Mouse (Mus musculus) mouse trophoblast stem cell (cell line): ENCODE results near the gene Ccm2.

Experiments used
- in situ Hi-C, 2 experiments: fragments of 300-500 bp; cut with MseI, MboI; formaldehyde crosslinking; loops; 2 replicates in 1 of 2; 3 replicates in 1 of 2; pipeline ENCODE4 v1.15.1; 2025

Ccm2 gene

GRCm38 (mm10) chr11:6602662-6603061 lies 56.0 kb downstream of the Ccm2 start:
- in situ Hi-C loops = no loop called here

- in situ Hi-C loops = no loop called here
Observed at GRCm38 (mm10) chr11:6603224-6603623, 56.5 kb downstream of the Ccm2 start.

- in situ Hi-C loops = no loop called here
Observed at GRCm38 (mm10) chr11:6603887-6604603, 57.4 kb downstream of the Ccm2 start.

DNA sequence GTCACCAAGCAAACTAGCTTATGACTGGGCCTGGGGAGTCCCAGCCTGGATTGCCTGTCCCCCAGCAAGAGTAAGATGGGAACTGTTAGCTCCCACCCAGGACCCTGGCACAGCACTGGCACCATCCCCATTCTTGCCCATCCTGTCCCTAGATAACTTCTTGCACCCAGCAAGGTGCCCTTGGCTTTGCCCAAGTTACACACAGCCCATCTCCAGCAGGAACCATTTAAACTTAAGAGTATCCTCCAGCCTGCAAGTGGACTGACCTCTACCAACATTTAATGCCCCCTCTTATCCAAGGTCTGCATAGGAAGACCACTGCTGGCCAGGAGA lies 57.9 kb downstream of the Ccm2 start:
- in situ Hi-C loops = no loop called here

GRCm38 (mm10) chr11:6605021-6605481 lies 58.4 kb downstream of the Ccm2 start:
- in situ Hi-C loops = no loop called here

DNA sequence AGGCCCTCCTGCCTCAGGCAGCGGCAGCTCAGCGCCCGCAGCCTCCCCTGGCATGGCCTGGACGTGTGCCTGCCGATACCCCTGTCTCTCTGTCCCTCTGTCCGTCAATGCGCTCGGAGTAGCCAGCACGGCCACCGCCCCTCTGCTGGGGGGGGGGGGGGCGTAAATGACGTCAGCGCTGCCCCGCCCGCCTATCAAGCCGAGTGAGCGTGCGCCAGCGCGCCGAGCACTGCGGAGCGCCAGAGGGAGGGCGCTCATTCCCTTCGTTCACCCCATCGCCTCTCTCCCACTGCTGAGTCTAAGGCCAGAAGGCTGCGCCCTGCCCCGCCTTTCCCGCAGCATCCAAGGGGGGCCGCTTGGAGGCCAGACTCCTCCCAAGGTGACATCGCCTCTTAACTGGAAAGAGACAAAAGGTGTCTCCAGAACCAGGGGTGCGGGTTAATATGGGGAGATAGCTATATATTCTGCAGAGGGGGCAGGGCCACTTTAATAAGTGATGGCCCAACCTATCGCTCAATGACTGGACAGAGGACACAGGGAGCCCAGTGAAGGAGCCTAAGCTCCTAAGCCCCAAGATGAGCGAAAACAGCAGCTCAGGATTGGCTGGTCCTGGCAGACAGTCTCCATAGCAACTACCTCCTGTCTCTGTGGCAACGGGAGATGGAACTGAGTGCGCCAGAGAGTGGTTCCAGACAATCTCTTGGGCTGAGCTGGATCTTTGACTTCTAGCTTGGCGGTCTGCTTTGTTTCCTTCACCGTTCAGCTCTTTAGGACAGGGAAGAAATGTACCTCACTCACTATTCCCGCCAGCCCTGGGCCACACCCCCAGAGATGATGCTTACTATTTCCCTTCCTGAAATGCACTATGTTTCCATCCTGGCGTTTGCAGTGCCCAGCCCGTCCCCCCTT lies 59.1 kb downstream of the Ccm2 start, which contains the start of gene Nacad:
TSS of gene Nacad (minus strand) at position 563 of the 909 bp plus-strand sequence.
- in situ Hi-C loops = no loop called here

DNA sequence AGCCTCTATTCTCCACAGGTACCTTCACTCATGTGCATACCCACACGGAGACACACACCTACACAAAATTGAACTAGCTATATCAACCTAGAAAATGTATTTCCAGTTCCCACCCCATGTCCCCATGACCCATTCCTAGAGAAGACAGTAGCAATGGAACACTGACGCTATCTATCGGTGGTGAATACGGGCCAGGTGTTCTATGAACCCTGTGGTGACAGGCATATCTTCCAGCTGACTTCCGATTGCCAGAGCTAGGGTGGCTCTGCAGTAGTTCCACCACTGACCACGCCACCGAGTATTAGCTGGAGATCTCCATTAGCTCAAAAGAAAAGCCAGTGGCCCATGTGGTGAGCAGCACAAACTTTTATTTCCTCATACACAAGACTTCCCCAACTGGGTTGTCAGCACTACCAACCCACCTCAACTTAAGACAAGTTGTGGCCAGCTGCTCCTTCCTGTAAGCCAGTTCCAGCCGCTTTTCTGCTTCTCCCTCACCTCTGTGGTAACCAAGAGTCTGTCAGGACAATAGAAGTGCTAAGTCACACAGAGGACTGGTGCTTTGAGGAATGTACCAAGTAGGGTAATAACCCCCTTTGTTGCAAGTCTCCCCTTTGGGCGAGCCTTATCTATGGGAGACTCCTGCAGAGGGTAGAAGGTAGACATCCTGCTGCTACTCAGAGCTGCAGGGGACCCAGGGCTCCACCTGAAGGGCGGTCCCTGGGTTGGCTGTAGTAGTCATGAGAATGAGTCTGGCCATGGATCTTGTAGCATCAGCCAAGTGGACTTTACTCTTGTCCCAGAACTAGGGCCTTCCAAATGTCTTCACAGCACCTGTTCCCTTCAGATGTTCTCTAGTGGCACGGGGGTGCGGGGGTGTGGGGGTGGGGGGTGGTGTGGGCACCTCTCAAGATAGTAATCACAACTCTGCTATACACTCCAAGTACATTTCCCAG lies 68.8 kb downstream of the Ccm2 start:
- in situ Hi-C loops = no loop called here

DNA sequence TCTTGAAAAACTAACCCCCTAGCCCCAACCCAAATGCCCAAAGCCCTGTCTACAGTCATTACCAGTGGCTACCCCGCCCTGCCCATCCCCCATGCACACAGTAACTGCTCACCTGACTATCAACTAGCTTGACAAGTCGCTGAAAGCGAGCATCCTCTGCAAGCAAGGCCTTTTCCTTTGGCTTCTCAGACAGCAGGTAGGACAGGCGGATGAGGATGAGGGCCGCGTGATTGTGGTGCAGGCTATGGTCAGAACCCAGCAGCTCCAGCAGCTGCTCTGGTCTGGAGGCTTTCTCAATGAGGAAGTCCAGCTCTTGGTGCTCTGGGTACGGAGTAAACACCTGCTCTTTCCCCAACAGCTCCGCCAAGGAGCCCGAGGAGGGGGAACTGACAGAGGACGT lies 77.0 kb downstream of the Ccm2 start:
- in situ Hi-C loops = no loop called here

DNA sequence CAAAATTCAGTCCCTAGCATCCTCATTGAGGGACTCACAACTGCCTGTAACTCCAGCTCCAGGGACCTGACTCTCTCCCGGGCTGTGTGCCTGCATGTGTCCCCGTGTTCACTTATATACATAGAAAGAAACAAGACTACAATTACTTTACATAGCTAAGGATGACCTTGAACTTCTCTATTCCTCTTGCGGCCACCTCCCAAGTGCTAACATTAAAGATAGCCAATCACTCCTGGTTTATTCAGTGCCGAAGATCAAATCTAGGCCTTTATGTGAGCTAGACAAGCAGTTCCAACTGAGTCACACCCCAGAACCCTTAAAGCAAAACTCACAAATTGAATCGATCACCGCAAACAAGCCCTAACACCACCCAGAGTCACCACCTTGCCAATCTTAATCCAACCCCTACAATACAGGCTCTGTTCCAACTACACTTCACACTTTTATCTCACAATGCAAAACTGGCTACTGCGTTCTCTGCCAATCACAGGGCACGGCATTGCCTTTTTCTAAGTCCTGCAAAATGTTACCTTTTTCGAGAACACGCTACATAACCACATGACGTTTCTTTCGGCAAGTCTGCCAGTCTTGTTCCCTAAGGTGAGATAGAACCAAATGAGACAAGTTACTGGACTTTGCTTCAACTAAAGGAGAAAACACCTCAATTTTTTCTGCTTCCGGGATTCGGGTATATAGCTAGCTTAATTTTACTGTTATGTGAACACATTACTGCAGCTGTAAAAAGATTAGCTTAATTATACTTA lies 78.1 kb downstream of the Ccm2 start:
- in situ Hi-C loops = no loop called here

GRCm38 (mm10) chr11:6625478-6626387 lies 79.0 kb downstream of the Ccm2 start, which contains the start of gene Tbrg4:
Gene Tbrg4, minus strand, starts transcription at chr11:6626067.
- in situ Hi-C loops = no loop called here

DNA sequence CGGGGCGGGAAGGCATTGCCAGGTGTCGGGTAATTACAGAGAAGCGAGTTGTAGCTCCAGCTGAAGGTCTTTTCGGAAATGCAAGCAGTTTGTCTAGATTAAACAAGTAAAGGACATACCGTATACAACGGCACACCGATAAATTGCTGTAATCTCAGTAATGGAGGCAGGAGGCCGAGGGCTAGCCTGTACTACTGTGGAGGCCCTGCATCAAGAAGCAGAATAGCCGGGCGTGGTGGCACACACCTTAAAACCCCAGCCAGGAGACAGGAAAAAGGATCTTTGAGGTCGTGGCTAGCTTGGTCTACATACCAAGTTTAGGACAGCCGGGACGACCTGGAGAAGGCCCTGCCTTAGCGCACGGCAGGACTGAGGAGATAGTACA lies 79.7 kb downstream of the Ccm2 start:
- in situ Hi-C loops = no loop called here

DNA sequence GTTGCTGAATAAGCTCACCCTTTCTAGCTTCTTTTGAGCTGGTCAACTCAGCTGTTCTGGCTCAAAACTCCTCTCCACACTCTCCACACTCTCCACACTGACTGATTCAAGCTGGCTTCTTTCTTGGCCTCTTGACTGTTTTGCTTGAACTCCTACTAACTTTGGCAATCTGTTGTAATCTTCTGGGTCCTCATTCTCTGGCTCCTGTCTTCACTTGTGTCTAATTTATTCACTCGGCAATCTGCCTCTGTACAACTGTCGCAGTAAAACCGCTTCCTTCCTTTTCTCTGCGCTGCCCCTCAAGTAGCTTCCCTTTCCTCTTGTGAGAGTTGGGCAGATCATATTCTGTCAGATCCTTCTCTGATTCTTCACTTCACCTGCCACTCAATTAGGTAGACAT lies 81.0 kb downstream of the Ccm2 start:
- in situ Hi-C loops = no loop called here

GRCm38 (mm10) chr11:6628568-6628967 lies 81.9 kb downstream of the Ccm2 start:
- in situ Hi-C loops = no loop called here

DNA sequence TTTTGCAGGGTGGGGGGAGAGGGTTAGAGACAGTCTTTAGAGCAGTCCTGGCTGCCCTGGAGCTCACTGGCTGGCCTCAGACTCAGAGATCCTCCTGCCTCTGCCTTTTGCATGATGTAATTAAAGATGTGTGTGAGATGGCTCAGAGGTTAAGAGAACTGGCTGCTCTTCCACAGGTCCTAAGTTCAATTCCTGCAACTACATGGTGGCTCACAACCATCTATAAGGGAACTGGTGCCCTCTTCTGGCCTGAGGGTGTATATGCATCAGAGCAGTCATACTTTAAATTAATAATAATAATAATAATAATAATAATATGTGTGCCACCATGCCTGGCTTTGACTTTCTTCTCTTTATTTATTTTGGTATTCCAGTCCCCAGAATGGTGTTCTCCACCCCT lies 83.0 kb downstream of the Ccm2 start:
- in situ Hi-C loops = no loop called here

DNA sequence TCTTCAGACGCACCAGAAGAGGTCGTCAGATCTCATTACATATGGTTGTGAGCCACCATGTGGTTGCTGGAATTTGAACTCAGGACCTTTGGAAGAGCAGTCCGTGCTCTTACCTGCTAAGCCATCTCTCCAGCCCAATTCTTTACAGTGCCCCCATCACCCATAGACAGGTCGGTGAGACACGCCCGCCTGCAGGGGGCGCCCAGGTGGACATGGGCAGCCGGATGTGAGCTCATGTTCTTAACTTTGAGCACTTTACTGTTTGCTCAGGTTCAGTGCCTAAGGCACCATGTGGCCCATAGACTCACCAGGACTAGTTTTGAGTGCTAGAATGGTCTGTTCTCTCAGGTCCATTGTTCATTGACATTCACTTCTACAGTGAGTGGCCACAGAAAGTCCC lies 89.5 kb downstream of the Ccm2 start:
- in situ Hi-C loops = no loop called here

- in situ Hi-C loops = no loop called here
Observed at GRCm38 (mm10) chr11:6638537-6638936, 91.8 kb downstream of the Ccm2 start, which contains the start of gene Wap. Gene Wap, minus strand, starts transcription at chr11:6638637.

- in situ Hi-C loops = no loop called here
Observed at GRCm38 (mm10) chr11:6639072-6639471, 92.4 kb downstream of the Ccm2 start.

- in situ Hi-C loops = no loop called here
Observed at GRCm38 (mm10) chr11:6644566-6644965, 97.9 kb downstream of the Ccm2 start.
